Mouse (Mus musculus) kidney, embryonic 14.5 days (tissue): ENCODE data around the gene 4931429L15Rik. TPM values are rescaled to one million over a fixed set of nuclear protein-coding genes. Genes with fewer than 3 reads are reported as not detected.

Source experiments
- ATAC-seq: fragments of 200-750 bp; cut with Nextera tagmentation; 2 replicates; pipeline ENCODE4 v1.8.0; 2017; ENCODE audit warnings: moderate number of reproducible peaks, mild to moderate bottlenecking, moderate TSS enrichment, moderate library complexity; ENCODE audit not compliant: low FRiP score, low TSS enrichment
- H3K27ac ChIP-seq: fragments of 300-500 bp; sonication (generic); 2 replicates; pipeline ENCODE4 v1.5.1; 2014; ENCODE audit warnings: low read depth, mild to moderate bottlenecking, low read length, moderate library complexity, mixed read lengths
- H3K27me3 ChIP-seq: fragments of 300-500 bp; sonication (generic); 2 replicates; pipeline ENCODE4 v1.6.1; 2014; ENCODE audit warnings: mild to moderate bottlenecking, low read length; ENCODE audit not compliant: control insufficient read depth, insufficient read depth
- H3K36me3 ChIP-seq: fragments of 300-500 bp; sonication (generic); 2 replicates; pipeline ENCODE4 v1.6.1; 2014; ENCODE audit warnings: low read length, mixed read lengths; ENCODE audit not compliant: control insufficient read depth, insufficient read depth
- H3K4me1 ChIP-seq: fragments of 300-500 bp; sonication (generic); 2 replicates; pipeline ENCODE4 v1.6.1; 2014; ENCODE audit warnings: low read length, mixed read lengths; ENCODE audit not compliant: control insufficient read depth, insufficient read depth
- H3K4me2 ChIP-seq: fragments of 300-500 bp; sonication (generic); replicated peaks from 2 replicates; pipeline ENCODE4 v1.6.1; 2014; ENCODE audit warnings: low read depth, mild to moderate bottlenecking, low read length
- H3K4me3 ChIP-seq: fragments of 300-500 bp; sonication (generic); 2 replicates; pipeline ENCODE4 v1.5.1; 2014; ENCODE audit warnings: mild to moderate bottlenecking, low read length
- H3K9ac ChIP-seq: fragments of 300-500 bp; sonication (generic); 2 replicates; pipeline ENCODE4 v1.6.1; 2014; ENCODE audit warnings: low read depth, mild to moderate bottlenecking, low read length, moderate library complexity
- H3K9me3 ChIP-seq: fragments of 300-500 bp; sonication (generic); 2 replicates; pipeline ENCODE4 v1.6.1; 2016; ENCODE audit warnings: low read length; ENCODE audit not compliant: control insufficient read depth
- WGBS: fragments of 180-500 bp; shearing (Covaris S2); extraction: QIAGEN DNeasy Blood & Tissue Kit; methylation state at CpG from one replicate; pipeline ENCODE4 v1.1.7; 2014; 5-methylcytosine and 5-hydroxymethylcytosine counted together
- polyA plus RNA-seq: library from polyadenylated mRNA; unstranded; fragments of >200 nt; fragmentation: Nextera tagmentation; extraction: Ambion mirVana; gene quantifications from 2 replicates; pipeline ENCODE4 v1.2.1, GENCODE M21; 2014

4931429L15Rik gene
- polyA plus RNA-seq, 1 experiment from 2014 or later, result not detected

- Histone ChIP-seq H3K27me3 (no peaks in the 10 kb centered on the region), H3K27ac (no peak overlapping the region), H3K9me3 (no peaks in the 10 kb centered on the region), H3K4me3 (no peak overlapping the region), H3K9ac (no peak overlapping the region), H3K36me3 (no peaks in the 10 kb centered on the region), H3K4me2 (no peak overlapping the region), H3K4me1 (no peaks in the 10 kb centered on the region)
- 86% methylated on average over 10 of the region's 10 CpGs for WGBS
- ATAC-seq, result no peak
These were observed 63.0 kb downstream of the 4931429L15Rik start for GRCm38 (mm10) chr9:46256658-46257385.

GRCm38 (mm10) chr9:46256177-46256576 is 63.6 kb downstream of the 4931429L15Rik start:
- H3K4me2 ChIP-seq, result no peak overlapping the region
- no peak overlapping the region for H3K4me3 ChIP-seq
- no peak for ATAC-seq
- 91% methylated on average over 7 of the region's 7 CpGs for WGBS
- H3K9ac ChIP-seq, result no peak overlapping the region
- no peak overlapping the region for H3K27ac ChIP-seq
- no peaks in the 10 kb centered on the region for H3K4me1 ChIP-seq
- H3K36me3 ChIP-seq, result no peaks in the 10 kb centered on the region
- H3K27me3 ChIP-seq, result no peaks in the 10 kb centered on the region
- no peaks in the 10 kb centered on the region for H3K9me3 ChIP-seq

Other genes starting within 250 kb of the 4931429L15Rik start
- 2.6 and 3.1 TPM in 2 replicates for gene Apoa1, start 91.4 kb downstream of the 4931429L15Rik start, polyA plus RNA-seq
- not detected in 2 replicates for gene Apoc3, start 84.3 kb downstream of the 4931429L15Rik start, polyA plus RNA-seq
- not detected in 2 replicates for gene Apoa4, start 79.3 kb downstream of the 4931429L15Rik start, polyA plus RNA-seq
- not detected in 2 replicates for gene Apoa5, start 51.4 kb downstream of the 4931429L15Rik start, polyA plus RNA-seq
- 55.0 and 64.2 TPM in 2 replicates for gene Zpr1, start 46.9 kb downstream of the 4931429L15Rik start, polyA plus RNA-seq
- gene Bud13, start 37.0 kb downstream of the 4931429L15Rik start, polyA plus RNA-seq, result 23.0 and 28.6 TPM in 2 replicates